Mouse (Mus musculus) heart, postnatal 0 days (tissue): ENCODE data around the gene Pea15a.

Experiments
- CTCF ChIP-seq: IDR thresholded peaks from 2 replicates; pipeline ENCODE4 v1.5.1; 2016; ENCODE audit warnings: antibody characterized with exemption, control low read depth, low read depth
- EP300 ChIP-seq: IDR thresholded peaks from 2 replicates; pipeline ENCODE4 v1.6.1; 2016; ENCODE audit warnings: antibody characterized with exemption, low read depth

- no peak for TF ChIP-seq CTCF
- no peak for TF ChIP-seq EP300
Observed at GRCm38 (mm10) chr1:172204033-172204813, 2.4 kb downstream of the Pea15a start.
